Mouse (Mus musculus) ES-Bruce4 (cell line): ENCODE measurements around the gene Spsb2.

Experiments
- CTCF ChIP-seq: IDR thresholded peaks from one replicate; pipeline ENCODE4 v1.8.1; 2011; ENCODE audit warnings: low read depth, low read length
- EP300 ChIP-seq: IDR thresholded peaks from 2 replicates; pipeline ENCODE4 v1.6.1; 2011; ENCODE audit warnings: low read depth, low read length; ENCODE audit not compliant: insufficient read depth

- TF ChIP-seq CTCF (no peak), EP300 (no peak)
Measured at GRCm38 (mm10) chr6:124813933-124814332, 5.5 kb downstream of the Spsb2 start, which contains the start of gene Tpi1.
